Mouse (Mus musculus) ES-E14 (cell line): Measurements from ENCODE around the gene Nlrp4e. TPM values are rescaled to one million over a fixed set of nuclear protein-coding genes. Genes with fewer than 3 reads are reported as not detected.
"Not testable (repeated sequence)": the region's sequence is repeated elsewhere in the genome, so short reads cannot be mapped to it uniquely, and the experiment has no call there.

Source experiments
- DNase-seq: peaks from one replicate; pipeline ENCODE4 v3.0.0-alpha.2; 2013; ENCODE audit warnings: low read depth, low spot score
- H3K27ac ChIP-seq: 2 replicates; pipeline ENCODE4 v1.5.1; 2012; ENCODE audit warnings: low read depth, mild to moderate bottlenecking, low read length, moderate library complexity, mixed read lengths; ENCODE audit not compliant: poor library complexity, insufficient read depth, severe bottlenecking
- H3K36me3 ChIP-seq: 2 replicates; pipeline ENCODE4 v1.6.1; 2012; ENCODE audit warnings: mild to moderate bottlenecking, low read length, moderate library complexity, mixed read lengths; ENCODE audit not compliant: control insufficient read depth, poor library complexity, insufficient read depth, severe bottlenecking
- H3K4me1 ChIP-seq, 2 experiments: fragments of 150-350 bp in 1 of 2; sonication (generic) in 1 of 2; 2 replicates each; pipeline ENCODE4 v1.6.1; 2012; ENCODE audit warnings: low read length in 2 of 2, mild to moderate bottlenecking in 1 of 2, mixed read lengths in 1 of 2; ENCODE audit not compliant: control insufficient read depth in 2 of 2, insufficient read depth in 2 of 2, poor library complexity in 1 of 2
- H3K4me3 ChIP-seq, 2 experiments: fragments of 150-350 bp in 1 of 2; sonication (generic) in 1 of 2; 2 replicates each; pipeline ENCODE4 v1.5.1; 2012; ENCODE audit warnings: low read length in 2 of 2, low read depth in 1 of 2, mild to moderate bottlenecking in 1 of 2, mixed read lengths in 1 of 2; ENCODE audit not compliant: insufficient read depth in 1 of 2, poor library complexity in 1 of 2, severe bottlenecking in 1 of 2
- H3K9ac ChIP-seq: 2 replicates; pipeline ENCODE4 v1.6.1; 2012; ENCODE audit warnings: low read depth, mild to moderate bottlenecking, low read length, mixed read lengths; ENCODE audit not compliant: poor library complexity, insufficient read depth, severe bottlenecking
- H3K9me3 ChIP-seq: fragments of 150-350 bp; sonication (generic); 2 replicates; pipeline ENCODE4 v1.6.1; 2012; ENCODE audit warnings: low read depth, mild to moderate bottlenecking, low read length; ENCODE audit not compliant: control insufficient read depth, insufficient read depth
- HCFC1 ChIP-seq: IDR thresholded peaks from 2 replicates; pipeline ENCODE4 v1.6.1; 2012; ENCODE audit warnings: low read length, inconsistent platforms, borderline replicate concordance; ENCODE audit not compliant: insufficient read depth
- ZNF384 ChIP-seq: IDR thresholded peaks from 2 replicates; pipeline ENCODE4 v1.6.1; 2012; ENCODE audit warnings: low read depth, low read length, inconsistent platforms
- in situ Hi-C, 2 experiments: fragments of 600-800 bp; cut with MboI; formaldehyde crosslinking; loops; one replicate each; pipeline ENCODE4 v1.15.1; 2025; ENCODE audit warnings: low sequenced_read_pairs in 2 of 2, inconsistent platforms in 1 of 2; ENCODE audit not compliant: unreplicated experiment in 2 of 2
- total RNA-seq: library from RNA; depleted of rRNA; stranded (reverse); fragments of 300-350 nt; gene quantifications from 2 replicates; pipeline ENCODE4 v1.2.3, GENCODE M21; 2012; rRNA removed

Nlrp4e gene
- not detected in 2 replicates for total RNA-seq

GRCm38 (mm10) chr7:23300892-23301291, at the start of gene Nlrp4e:
Gene Nlrp4e, plus strand, starts transcription at chr7:23301192.
- H3K9me3 ChIP-seq, in situ Hi-C loops, H3K36me3 ChIP-seq, H3K4me3 ChIP-seq, H3K9ac ChIP-seq, H3K27ac ChIP-seq, H3K4me1 ChIP-seq, DNase-seq: not testable (repeated sequence)

GRCm38 (mm10) chr7:23251582-23251981, 49.4 kb upstream of the Nlrp4e start, which contains the start of gene Vmn1r166:
Gene Vmn1r166, minus strand, starts transcription at chr7:23251682.
- H3K27ac ChIP-seq, H3K9me3 ChIP-seq, H3K9ac ChIP-seq, H3K4me1 ChIP-seq, DNase-seq, H3K36me3 ChIP-seq, H3K4me3 ChIP-seq, in situ Hi-C loops: not testable (repeated sequence)

DNA sequence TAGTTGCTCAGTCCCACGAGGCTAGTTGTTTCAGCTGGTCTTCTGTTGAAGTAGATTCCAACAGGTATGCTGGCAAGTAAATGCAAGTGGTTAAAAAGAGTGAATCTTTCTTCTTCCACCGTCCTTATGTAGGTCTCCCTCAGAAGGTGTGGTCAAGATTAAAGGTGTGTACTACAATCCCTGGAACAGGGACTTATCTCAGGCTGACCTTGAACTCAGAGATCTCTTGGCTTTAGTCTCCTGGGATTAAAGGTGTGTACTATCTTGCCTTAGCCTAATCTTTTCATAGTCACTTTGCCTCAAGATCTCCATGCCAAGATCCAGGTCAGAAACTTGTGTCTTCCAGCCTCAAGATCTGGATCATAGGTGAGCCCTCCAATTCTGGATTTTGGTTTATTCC, 22.2 kb upstream of the Nlrp4e start, which contains the start of gene Gm6902:
Gm6902 (minus strand) TSS at position 101 of the 400 bp plus-strand sequence.
- H3K27ac ChIP-seq, H3K36me3 ChIP-seq, H3K4me1 ChIP-seq, H3K9ac ChIP-seq, H3K4me3 ChIP-seq, in situ Hi-C loops, DNase-seq, H3K9me3 ChIP-seq: not testable (repeated sequence)

- H3K9me3 ChIP-seq, H3K4me3 ChIP-seq, DNase-seq, H3K4me1 ChIP-seq, H3K27ac ChIP-seq, H3K36me3 ChIP-seq, H3K9ac ChIP-seq: not testable (repeated sequence)
- in situ Hi-C loops, result loop anchor here in 1 of 2 experiments (10.0 kb wide), 1 partner anchor 166 kb away; no protein-coding TSS in a partner anchor
Measured at GRCm38 (mm10) chr7:23358311-23358710, 57.3 kb downstream of the Nlrp4e start.

DNA sequence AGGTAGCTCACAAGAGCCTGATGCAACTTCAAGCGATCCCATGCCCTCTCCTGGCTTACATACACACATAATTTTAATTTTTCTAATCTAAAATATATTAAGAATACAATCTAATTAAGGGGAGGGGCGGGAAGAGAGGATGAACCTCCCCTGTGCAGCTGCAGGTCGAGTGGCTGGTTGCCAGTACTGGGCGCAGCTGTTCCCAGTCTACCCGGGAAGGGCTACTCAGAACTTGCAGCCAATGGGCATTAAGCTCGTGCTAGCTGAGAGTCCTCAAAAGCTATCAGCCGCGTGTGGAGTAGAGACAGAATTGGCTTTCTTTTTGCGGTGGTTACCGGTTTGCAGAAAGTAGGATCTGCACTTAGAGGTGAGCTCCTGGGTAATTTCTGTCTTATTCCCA, 84.6 kb downstream of the Nlrp4e start, which contains the start of gene Nlrp5:
Nlrp5 (plus strand) TSS at position 301 of the 400 bp plus-strand sequence.
- no peak within 1 kb of the TSS for H3K9ac ChIP-seq
- no peaks in the 10 kb centered on the region for H3K36me3 ChIP-seq
- in situ Hi-C loops, result no loop called here
- DNase-seq, result no peak
- H3K4me1 ChIP-seq, result no peaks in the 10 kb centered on the region; a peak in 1 of 4 replicates
- no peaks in the 10 kb centered on the region for H3K9me3 ChIP-seq
- no peak within 1 kb of the TSS for H3K4me3 ChIP-seq
- H3K27ac ChIP-seq, result no peak within 1 kb of the TSS
- TF ChIP-seq ZNF384, result no peak
- TF ChIP-seq HCFC1, result no peak

Other genes with a start within 250 kb of the Nlrp4e start
- gene Vmn1r163, start 245.7 kb upstream of the Nlrp4e start, total RNA-seq, result not detected in 2 replicates
- not detected in 2 replicates for gene Gm8720, start 233.7 kb upstream of the Nlrp4e start, total RNA-seq
- gene Gm10662, start 156.7 kb upstream of the Nlrp4e start, total RNA-seq, result not detected in 2 replicates
- gene Vmn1r165, start 83.9 kb upstream of the Nlrp4e start, total RNA-seq, result not detected in 2 replicates
- not detected in 2 replicates for gene Vmn1r166, start 49.5 kb upstream of the Nlrp4e start, total RNA-seq
- gene Gm6902, start 22.3 kb upstream of the Nlrp4e start, total RNA-seq, result 0.22 TPM in 1 of 2 replicates, not detected in the other
- gene Nlrp5, start 84.7 kb downstream of the Nlrp4e start, total RNA-seq, result 0.05 TPM in 1 of 2 replicates, not detected in the other
- gene Vmn1r167, start 206.0 kb downstream of the Nlrp4e start, total RNA-seq, result not detected in 2 replicates
- gene Vmn1r168, start 238.5 kb downstream of the Nlrp4e start, total RNA-seq, result not detected in 2 replicates